Mouse (Mus musculus) forebrain, embryonic 14.5 days (tissue): Measurements from ENCODE around the gene Lman1l. TPM values are rescaled to one million over a fixed set of nuclear protein-coding genes. Genes with fewer than 3 reads are reported as not detected.

Experiments used
- ATAC-seq: fragments of 200-750 bp; cut with Nextera tagmentation; 2 replicates; pipeline ENCODE4 v1.8.0; 2017; ENCODE audit warnings: mild to moderate bottlenecking, moderate library complexity
- DNase-seq: peaks from one replicate; pipeline ENCODE4 v3.0.0-alpha.2; 2015; ENCODE audit warnings: low spot score
- H3K27ac ChIP-seq: fragments of 300-500 bp; sonication (generic); 2 replicates; pipeline ENCODE4 v1.5.1; 2014; ENCODE audit warnings: low read depth, mild to moderate bottlenecking, control low read depth, low read length, moderate library complexity
- H3K27me3 ChIP-seq: fragments of 300-500 bp; sonication (generic); replicated peaks from 2 replicates; pipeline ENCODE4 v1.6.1; 2014; ENCODE audit warnings: low read length, control low read depth, mixed read lengths; ENCODE audit not compliant: control insufficient read depth, insufficient read depth
- H3K36me3 ChIP-seq: fragments of 300-500 bp; sonication (generic); 2 replicates; pipeline ENCODE4 v1.6.1; 2014; ENCODE audit warnings: low read length, control low read depth; ENCODE audit not compliant: control insufficient read depth, insufficient read depth
- H3K4me1 ChIP-seq: fragments of 300-500 bp; sonication (generic); 2 replicates; pipeline ENCODE4 v1.6.1; 2014; ENCODE audit warnings: antibody characterized with exemption, low read length, control low read depth; ENCODE audit not compliant: control insufficient read depth, insufficient read depth
- H3K4me2 ChIP-seq: fragments of 300-500 bp; sonication (generic); 2 replicates; pipeline ENCODE4 v1.6.1; 2014; ENCODE audit warnings: mild to moderate bottlenecking, control low read depth, low read length
- H3K4me3 ChIP-seq: fragments of 300-500 bp; sonication (generic); 2 replicates; pipeline ENCODE4 v1.5.1; 2014; ENCODE audit warnings: low read depth, low read length, control low read depth
- H3K9ac ChIP-seq: fragments of 300-500 bp; sonication (generic); 2 replicates; pipeline ENCODE4 v1.6.1; 2014; ENCODE audit warnings: mild to moderate bottlenecking, low read length, control low read depth, moderate library complexity
- H3K9me3 ChIP-seq: fragments of 300-500 bp; sonication (generic); replicated peaks from 2 replicates; pipeline ENCODE4 v1.6.1; 2016; ENCODE audit warnings: low read length, control low read depth, mixed read lengths; ENCODE audit not compliant: control insufficient read depth
- WGBS: fragments of 180-500 bp; shearing (Covaris S2); extraction: QIAGEN DNeasy Blood & Tissue Kit; methylation state at CpG from one replicate; pipeline ENCODE4 v1.1.7; 2014; 5-methylcytosine and 5-hydroxymethylcytosine counted together
- polyA plus RNA-seq: library from polyadenylated mRNA; unstranded; fragments of >200 nt; fragmentation: Nextera tagmentation; extraction: Ambion mirVana; gene quantifications from 2 replicates; pipeline ENCODE4 v1.2.1, GENCODE M21; 2014

Lman1l gene
- polyA plus RNA-seq, 1 experiment from 2014 or later: not detected

DNA sequence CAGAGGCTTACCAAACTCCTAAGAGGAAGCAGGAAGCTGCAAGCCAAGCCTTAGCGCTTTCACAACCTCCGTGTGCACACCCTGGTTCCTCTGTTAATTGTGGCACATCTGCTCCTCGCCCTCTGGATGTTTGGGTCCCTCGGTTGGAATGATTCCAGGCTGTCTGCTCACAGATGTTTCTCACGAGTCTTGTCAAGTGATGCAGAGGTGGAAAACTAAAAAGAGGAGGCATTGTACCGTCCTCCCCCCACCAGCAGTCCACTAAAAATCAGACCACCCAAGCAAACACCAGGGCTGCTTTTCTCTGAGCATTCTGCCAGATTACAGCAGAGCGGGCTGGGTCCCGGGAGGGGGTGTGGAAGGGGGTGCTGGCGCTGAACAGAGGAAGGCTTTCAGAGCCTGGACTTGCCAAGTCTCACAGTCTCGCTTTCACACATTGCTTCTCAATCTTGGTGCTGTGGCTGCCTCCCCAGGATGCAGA, 54.8 kb downstream of the Lman1l start:
- Histone ChIP-seq H3K27ac (peak overlapping the region; percentile 44), H3K4me3 (no peak overlapping the region), H3K4me2 (no peak overlapping the region), H3K27me3 (no peaks in the 10 kb centered on the region), H3K4me1 (peaks cover 11% of the 10 kb centered on the region), H3K36me3 (peaks cover 19% of the 10 kb centered on the region), H3K9ac (no peak overlapping the region), H3K9me3 (no peaks in the 10 kb centered on the region)
- no peak for ATAC-seq
- peak; percentile 61 for DNase-seq
- WGBS: 45% methylated on average over 10 of the region's 10 CpGs

- Histone ChIP-seq H3K4me2 (no peak overlapping the region), H3K4me1 (peaks cover 13% of the 10 kb centered on the region), H3K36me3 (peaks cover 15% of the 10 kb centered on the region), H3K27me3 (no peaks in the 10 kb centered on the region), H3K9me3 (no peaks in the 10 kb centered on the region), H3K27ac (no peak overlapping the region), H3K4me3 (no peak overlapping the region), H3K9ac (no peak overlapping the region)
- 94% methylated on average over 6 of the region's 6 CpGs for WGBS
- no peak for DNase-seq
- ATAC-seq: no peak
Measured at GRCm38 (mm10) chr9:57564609-57565008, 56.0 kb downstream of the Lman1l start.

- 91% methylated on average over 4 of the region's 4 CpGs for WGBS
- no peak overlapping the region for H3K27ac ChIP-seq
- H3K27me3 ChIP-seq: no peaks in the 10 kb centered on the region
- no peak overlapping the region for H3K9ac ChIP-seq
- no peak overlapping the region for H3K4me3 ChIP-seq
- H3K4me1 ChIP-seq: peaks cover 13% of the 10 kb centered on the region
- H3K36me3 ChIP-seq: peaks cover under 1% of the 10 kb centered on the region
- no peak for DNase-seq
- no peak overlapping the region for H3K4me2 ChIP-seq
- no peaks in the 10 kb centered on the region for H3K9me3 ChIP-seq
- ATAC-seq: no peak
Measured at GRCm38 (mm10) chr9:57562896-57563372, 57.6 kb downstream of the Lman1l start.

DNA sequence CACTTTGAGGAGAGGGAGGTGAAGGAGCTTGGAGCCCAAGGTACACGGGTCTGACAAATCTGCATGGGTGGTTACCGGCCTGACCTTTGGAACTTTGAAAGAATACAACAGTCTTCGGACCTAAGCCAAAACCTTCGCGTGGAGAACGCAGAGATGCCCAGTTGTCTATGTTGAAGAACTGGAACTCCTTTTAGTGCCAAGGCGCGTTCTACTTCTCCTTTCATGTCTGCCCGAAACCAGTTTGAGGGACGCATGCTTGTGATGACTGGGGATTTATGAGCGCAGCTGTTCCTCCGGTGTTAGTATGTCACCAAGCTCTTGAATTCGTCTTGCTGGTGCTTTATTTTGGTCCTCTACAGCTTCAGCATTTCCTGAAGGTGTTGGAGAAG, 58.9 kb downstream of the Lman1l start:
- H3K4me1 ChIP-seq: peaks cover 13% of the 10 kb centered on the region
- H3K9me3 ChIP-seq: no peaks in the 10 kb centered on the region
- H3K36me3 ChIP-seq: no peaks in the 10 kb centered on the region
- ATAC-seq: no peak
- no peak overlapping the region for H3K9ac ChIP-seq
- 79% methylated on average over 13 of the region's 13 CpGs for WGBS
- peak overlapping the region; percentile 61 for H3K4me3 ChIP-seq
- H3K4me2 ChIP-seq: peak overlapping the region; percentile 70
- no peak overlapping the region for H3K27ac ChIP-seq
- H3K27me3 ChIP-seq: no peaks in the 10 kb centered on the region
- DNase-seq: no peak

- H3K4me1 ChIP-seq: peaks cover 13% of the 10 kb centered on the region
- WGBS: under 1% methylated on average over 37 of the region's 37 CpGs
- ATAC-seq (peak; percentile 100), DNase-seq (peak; percentile 95)
- peak within 1 kb of the TSS; percentile 70 for H3K4me2 ChIP-seq
- H3K9ac ChIP-seq: peak within 1 kb of the TSS; percentile 76
- H3K27ac ChIP-seq: peak within 1 kb of the TSS; percentile 78
- H3K27me3 ChIP-seq: no peaks in the 10 kb centered on the region
- peak within 1 kb of the TSS; percentile 61 for H3K4me3 ChIP-seq
- H3K36me3 ChIP-seq: no peaks in the 10 kb centered on the region
- no peaks in the 10 kb centered on the region for H3K9me3 ChIP-seq
Measured at GRCm38 (mm10) chr9:57560861-57561710, 59.5 kb downstream of the Lman1l start, which contains the start of gene Scamp2. Gene Scamp2, plus strand, starts transcription at chr9:57560943.

DNA sequence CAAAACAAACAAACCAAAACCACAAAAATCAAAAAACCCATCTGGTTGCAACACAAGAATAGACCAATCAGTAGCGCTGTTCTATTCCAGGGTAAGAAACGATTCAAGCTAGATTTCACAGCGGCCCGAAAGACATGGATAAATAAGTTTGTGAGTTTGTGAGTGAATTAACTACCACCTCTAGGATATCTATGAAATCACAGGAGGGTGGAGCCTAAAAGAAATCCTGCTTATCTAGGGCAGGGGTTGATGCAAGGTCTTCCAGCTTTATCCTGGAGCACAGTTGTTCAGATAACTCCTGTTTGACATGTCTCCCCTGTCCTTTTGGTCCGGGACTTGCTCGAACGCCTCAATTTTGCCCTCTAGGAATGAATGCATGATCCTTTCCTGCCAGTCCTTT, 60.3 kb downstream of the Lman1l start:
- Histone ChIP-seq H3K9ac (peak overlapping the region; percentile 76), H3K27me3 (no peaks in the 10 kb centered on the region), H3K9me3 (no peaks in the 10 kb centered on the region), H3K27ac (peak overlapping the region; percentile 78), H3K36me3 (no peaks in the 10 kb centered on the region), H3K4me1 (peaks cover 10% of the 10 kb centered on the region), H3K4me3 (peak overlapping the region; percentile 61), H3K4me2 (peak overlapping the region; percentile 70)
- peak; percentile 39 for DNase-seq
- WGBS: 30% methylated on average over 7 of the region's 7 CpGs
- peak; percentile 16; the same call in 1 of the 2 replicates for ATAC-seq

DNA sequence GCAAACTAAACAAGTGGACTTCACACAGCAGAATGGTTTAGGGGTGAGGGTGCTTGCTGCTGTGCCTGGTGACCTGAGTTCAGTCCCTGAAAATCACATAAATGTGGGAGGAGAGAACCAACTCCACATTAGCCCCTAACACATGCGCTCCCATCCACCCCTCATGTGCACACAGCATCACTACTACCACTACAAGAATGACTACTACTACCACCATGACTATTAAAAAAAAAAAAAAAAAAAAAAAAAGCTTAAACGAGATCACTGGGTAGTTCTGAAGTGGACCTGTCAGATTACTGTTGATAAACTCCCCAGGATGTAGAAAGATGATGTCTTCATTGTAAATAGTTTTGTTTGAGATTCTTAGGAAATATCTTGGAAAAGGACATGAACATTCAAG, 61.0 kb downstream of the Lman1l start:
- Histone ChIP-seq H3K27ac (no peak overlapping the region), H3K4me2 (no peak overlapping the region), H3K4me3 (no peak overlapping the region), H3K36me3 (no peaks in the 10 kb centered on the region), H3K27me3 (no peaks in the 10 kb centered on the region), H3K9me3 (no peaks in the 10 kb centered on the region), H3K4me1 (peaks cover 10% of the 10 kb centered on the region), H3K9ac (no peak overlapping the region)
- ATAC-seq (no peak), DNase-seq (no peak)
- 77% methylated on average over 2 of the region's 2 CpGs for WGBS

GRCm38 (mm10) chr9:57558625-57559024, 61.9 kb downstream of the Lman1l start:
- no peaks in the 10 kb centered on the region for H3K27me3 ChIP-seq
- H3K4me3 ChIP-seq: no peak overlapping the region
- WGBS: 85% methylated on average over 4 of the region's 4 CpGs
- DNase-seq (no peak), ATAC-seq (no peak)
- H3K36me3 ChIP-seq: no peaks in the 10 kb centered on the region
- H3K4me2 ChIP-seq: no peak overlapping the region
- H3K4me1 ChIP-seq: peaks cover 10% of the 10 kb centered on the region
- no peaks in the 10 kb centered on the region for H3K9me3 ChIP-seq
- no peak overlapping the region for H3K9ac ChIP-seq
- no peak overlapping the region for H3K27ac ChIP-seq

GRCm38 (mm10) chr9:57557215-57557614, 63.4 kb downstream of the Lman1l start:
- no peak for ATAC-seq
- Histone ChIP-seq H3K36me3 (no peaks in the 10 kb centered on the region), H3K27me3 (no peaks in the 10 kb centered on the region), H3K27ac (no peak overlapping the region), H3K9ac (no peak overlapping the region; the same call in 1 of the 2 replicates), H3K9me3 (no peaks in the 10 kb centered on the region), H3K4me2 (no peak overlapping the region), H3K4me1 (peaks cover 10% of the 10 kb centered on the region), H3K4me3 (no peak overlapping the region)
- no peak for DNase-seq
- 74% methylated on average over 3 of the region's 3 CpGs for WGBS
